10 mouse cellular contexts compared by ENCODE assay signal in the genomic region with DNA sequence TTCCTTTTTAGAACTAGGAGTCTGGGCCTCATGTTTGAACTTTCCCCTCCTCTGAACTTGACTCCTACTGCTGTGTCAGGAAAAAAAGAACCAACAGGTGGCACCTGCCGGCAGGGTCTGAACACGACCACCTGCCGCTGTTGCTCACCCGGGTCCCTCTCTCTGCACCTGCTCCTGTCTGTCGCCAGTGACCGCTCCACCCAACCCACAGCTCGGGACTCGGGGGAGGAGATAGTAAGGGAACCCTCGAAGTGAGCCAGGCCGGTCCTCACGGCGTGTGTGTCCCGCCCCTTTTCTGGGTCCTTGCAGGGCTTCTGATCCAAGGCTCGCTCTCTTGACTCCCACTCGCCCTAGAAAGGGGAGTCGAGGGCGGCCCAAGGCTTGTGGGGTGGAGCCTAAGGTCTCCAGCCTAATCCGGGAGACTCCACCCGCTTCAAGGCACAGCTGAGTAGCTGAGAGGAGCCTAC. TPM values are rescaled to one million over a fixed set of nuclear protein-coding genes. Genes with fewer than 3 reads are reported as not detected.
A peak's percentile ranks its signal among the peaks of the same experiment; 100 is the strongest.
DNase-seq lines count a peak whose midpoint lies in the region; ATAC-seq and TF ChIP-seq lines count a peak whose summit lies in the region.
"Had no signal": no experiment of that assay in that cellular context is flagged by ENCODE, and none has a peak within 500 bp of the region (broad histone marks: within the 10 kb centered on the region; RNA-seq: fewer than 3 reads in every experiment).

Mamstr (plus strand) TSS at position 417 of the 467 bp plus-strand sequence.

- WGBS in heart, postnatal 0 days, result 41% methylated on average over 17 of the region's 19 CpGs

- no peak within 1 kb of the TSS for H3K9ac ChIP-seq in heart, postnatal 0 days (replicated peaks; ENCODE audit: low read depth, low read length)

- H3K4me2 ChIP-seq in heart, postnatal 0 days (ENCODE audit: low read depth, low read length), result no peak within 1 kb of the TSS

- H3K27ac ChIP-seq in heart, postnatal 0 days (ENCODE audit: low read depth), result peak within 1 kb of the TSS; percentile 76

- ATAC-seq in heart, postnatal 0 days (ENCODE audit: insufficient read depth, low read depth), result no peak
- ATAC-seq: forebrain, postnatal 0 days had no signal

- peaks cover 40% of the 10 kb centered on the region for H3K4me1 ChIP-seq in heart, postnatal 0 days (ENCODE audit: control insufficient read depth, insufficient read depth)

- H3K36me3 ChIP-seq in heart, postnatal 0 days (replicated peaks; ENCODE audit: control insufficient read depth, insufficient read depth, low read length), result peaks cover 17% of the 10 kb centered on the region

- no peak within 1 kb of the TSS for H3K4me3 ChIP-seq in heart, postnatal 0 days (ENCODE audit: low read depth, low read length)

- peak; percentile 34 for DNase-seq in embryo, embryonic 11 days
- no peak for DNase-seq in embryo, embryonic 9.5 days (ENCODE audit: extremely low spot score)
- DNase-seq in kidney, postnatal 10 days, result peak; percentile 50
- DNase-seq in kidney, postnatal 25 days, result no peak
- peak; percentile 62 for DNase-seq in ES-CJ7 (ENCODE audit: low read depth, low spot score)
- no peak for DNase-seq in heart, postnatal 0 days (ENCODE audit: low spot score)
- DNase-seq in right cerebral cortex, postnatal 25 days, result no peak
- no peak for DNase-seq in thymus, postnatal 10 days (ENCODE audit: low spot score in 2 of 2)
- DNase-seq: forebrain, postnatal 0 days; right cerebral cortex, adult 18-20 months had no signal

- TF ChIP-seq EP300 in heart, postnatal 0 days (IDR thresholded peaks at IDR 0.05; ENCODE audit: low read depth), result no peak

- no peak for TF ChIP-seq CTCF in heart, postnatal 0 days (IDR thresholded peaks at IDR 0.05; ENCODE audit: low read depth)

- H3K27me3 ChIP-seq in heart, postnatal 0 days (ENCODE audit: control insufficient read depth, insufficient read depth, low read length), result no peaks in the 10 kb centered on the region

- no peaks in the 10 kb centered on the region for H3K9me3 ChIP-seq in heart, postnatal 0 days (replicated peaks; ENCODE audit: control insufficient read depth, low read length)

RNA-seq across cellular contexts. Expression of gene Mamstr, which starts in this region (rescaled TPM):
- 5.6 and 6.5 TPM in 2 replicates for total RNA-seq in heart, postnatal 0 days (2014; rRNA removed; ENCODE audit: low replicate concordance)
- 7.2 and 7.7 TPM in 2 replicates for polyA plus RNA-seq in heart, postnatal 0 days (2015; fragmentation: Nextera tagmentation; extraction: Ambion mirVana)

Comparison
In these comparisons a context has a peak if more than half of its experiments do, and no peak if none do; other contexts are left out.
1. DNase-seq: peak in embryo, embryonic 11 days (single experiment), kidney, postnatal 10 days (single experiment) and ES-CJ7 (single experiment); none in embryo, embryonic 9.5 days (single experiment), kidney, postnatal 25 days (0 of 2), heart, postnatal 0 days (single experiment), right cerebral cortex, postnatal 25 days (single experiment) and thymus, postnatal 10 days (0 of 2).